Mouse (Mus musculus) ES-E14 (cell line): ENCODE measurements around the gene Bst1. TPM values are rescaled to one million over a fixed set of nuclear protein-coding genes. Genes with fewer than 3 reads are reported as not detected.

Experiments
- DNase-seq: peaks from one replicate; pipeline ENCODE4 v3.0.0-alpha.2; 2013; ENCODE audit warnings: low read depth, low spot score
- H3K27ac ChIP-seq: 2 replicates; pipeline ENCODE4 v1.5.1; 2012; ENCODE audit warnings: low read depth, mild to moderate bottlenecking, low read length, moderate library complexity, mixed read lengths; ENCODE audit not compliant: poor library complexity, insufficient read depth, severe bottlenecking
- H3K36me3 ChIP-seq: 2 replicates; pipeline ENCODE4 v1.6.1; 2012; ENCODE audit warnings: mild to moderate bottlenecking, low read length, moderate library complexity, mixed read lengths; ENCODE audit not compliant: control insufficient read depth, poor library complexity, insufficient read depth, severe bottlenecking
- H3K4me1 ChIP-seq, 2 experiments: fragments of 150-350 bp in 1 of 2; sonication (generic) in 1 of 2; 2 replicates each; pipeline ENCODE4 v1.6.1; 2012; ENCODE audit warnings: low read length in 2 of 2, mild to moderate bottlenecking in 1 of 2, mixed read lengths in 1 of 2; ENCODE audit not compliant: control insufficient read depth in 2 of 2, insufficient read depth in 2 of 2, poor library complexity in 1 of 2
- H3K4me3 ChIP-seq, 2 experiments: fragments of 150-350 bp in 1 of 2; sonication (generic) in 1 of 2; 2 replicates each; pipeline ENCODE4 v1.5.1; 2012; ENCODE audit warnings: low read length in 2 of 2, low read depth in 1 of 2, mild to moderate bottlenecking in 1 of 2, mixed read lengths in 1 of 2; ENCODE audit not compliant: insufficient read depth in 1 of 2, poor library complexity in 1 of 2, severe bottlenecking in 1 of 2
- H3K9ac ChIP-seq: 2 replicates; pipeline ENCODE4 v1.6.1; 2012; ENCODE audit warnings: low read depth, mild to moderate bottlenecking, low read length, mixed read lengths; ENCODE audit not compliant: poor library complexity, insufficient read depth, severe bottlenecking
- H3K9me3 ChIP-seq: fragments of 150-350 bp; sonication (generic); 2 replicates; pipeline ENCODE4 v1.6.1; 2012; ENCODE audit warnings: low read depth, mild to moderate bottlenecking, low read length; ENCODE audit not compliant: control insufficient read depth, insufficient read depth
- CHD2 ChIP-seq: IDR thresholded peaks from 2 replicates; pipeline ENCODE4 v1.6.1; 2014; ENCODE audit warnings: mild to moderate bottlenecking, low read depth, low read length, inconsistent platforms
- HCFC1 ChIP-seq: IDR thresholded peaks from 2 replicates; pipeline ENCODE4 v1.6.1; 2012; ENCODE audit warnings: low read length, inconsistent platforms, borderline replicate concordance; ENCODE audit not compliant: insufficient read depth
- MAFK ChIP-seq: IDR thresholded peaks from 2 replicates; pipeline ENCODE4 v1.6.1; 2014; ENCODE audit warnings: mild to moderate bottlenecking, low read depth, low read length, inconsistent platforms; ENCODE audit not compliant: insufficient read depth
- ZC3H11A ChIP-seq: IDR thresholded peaks from 2 replicates; pipeline ENCODE4 v1.6.1; 2012; ENCODE audit warnings: low read depth, mild to moderate bottlenecking, inconsistent platforms, low read length, borderline replicate concordance
- ZNF384 ChIP-seq: IDR thresholded peaks from 2 replicates; pipeline ENCODE4 v1.6.1; 2012; ENCODE audit warnings: low read depth, low read length, inconsistent platforms
- in situ Hi-C, 2 experiments: fragments of 600-800 bp; cut with MboI; formaldehyde crosslinking; loops; one replicate each; pipeline ENCODE4 v1.15.1; 2025; ENCODE audit warnings: low sequenced_read_pairs in 2 of 2, inconsistent platforms in 1 of 2; ENCODE audit not compliant: unreplicated experiment in 2 of 2
- total RNA-seq: library from RNA; depleted of rRNA; stranded (reverse); fragments of 300-350 nt; gene quantifications from 2 replicates; pipeline ENCODE4 v1.2.3, GENCODE M21; 2012

Gene Bst1
- total RNA-seq, 1 experiment: 1.1 TPM

DNA sequence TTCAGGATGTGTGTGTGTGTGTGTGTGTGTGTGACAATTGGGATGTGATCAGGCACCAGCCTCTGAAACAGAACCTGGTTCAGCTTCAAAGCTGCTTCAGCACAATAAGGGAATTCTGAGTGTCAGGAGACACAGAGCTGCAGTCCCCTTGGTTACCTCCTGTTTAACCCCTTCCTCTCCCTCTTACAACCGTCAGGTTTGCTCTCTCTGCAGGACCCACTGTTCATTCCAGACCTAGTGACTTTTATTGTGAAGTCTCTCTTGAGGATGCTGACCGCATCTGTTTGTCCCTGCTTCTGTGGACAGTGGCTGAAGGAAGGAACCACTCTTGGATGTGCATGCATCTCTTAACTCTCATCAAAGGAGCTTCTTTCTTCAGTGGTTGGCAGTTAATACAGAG lies 27.5 kb downstream of the Bst1 start:
- TF ChIP-seq ZNF384 (no peak), CHD2 (no peak), HCFC1 (no peak), ZC3H11A (no peak), MAFK (no peak)
- H3K4me1 ChIP-seq: 0 out of 4 replicates have a peak, but pooled peaks cover 0 to 2% of the 10 kb centered on the region in 2 experiments
- in situ Hi-C loops: no loop called here
- H3K4me3 ChIP-seq: no peak overlapping the region
- no peak overlapping the region for H3K9ac ChIP-seq
- H3K27ac ChIP-seq: no peak overlapping the region
- DNase-seq: no peak
- H3K9me3 ChIP-seq: no peaks in the 10 kb centered on the region
- H3K36me3 ChIP-seq: no peaks in the 10 kb centered on the region

DNA sequence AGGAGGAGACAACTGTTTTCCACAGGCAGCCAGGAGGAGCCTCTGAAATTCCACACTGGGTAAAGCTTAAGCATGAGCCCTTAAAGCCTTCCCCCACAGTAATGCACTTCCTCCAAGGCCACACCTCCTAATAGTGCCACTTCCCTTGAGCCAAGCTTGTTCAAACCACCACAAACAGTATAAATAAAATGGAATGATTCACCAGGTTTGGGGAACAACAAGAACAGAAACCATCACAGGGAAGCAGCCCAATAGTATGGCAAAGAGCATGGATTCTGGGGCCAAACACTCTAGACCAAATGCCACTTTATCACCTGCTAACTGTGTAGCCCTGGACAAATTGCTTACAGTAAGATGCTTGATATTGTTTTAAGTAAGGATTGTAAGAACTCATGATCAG lies 28.9 kb downstream of the Bst1 start:
- 0 out of 4 replicates have a peak, but pooled peaks cover 0 to under 1% of the 10 kb centered on the region in 2 experiments for H3K4me1 ChIP-seq
- H3K27ac ChIP-seq: no peak overlapping the region
- no peak for DNase-seq
- TF ChIP-seq CHD2: no peak
- no peak overlapping the region for H3K9ac ChIP-seq
- H3K9me3 ChIP-seq: no peaks in the 10 kb centered on the region
- no peaks in the 10 kb centered on the region; the same call in 1 of the 2 replicates for H3K36me3 ChIP-seq
- in situ Hi-C loops: no loop called here
- H3K4me3 ChIP-seq: no peak overlapping the region

DNA sequence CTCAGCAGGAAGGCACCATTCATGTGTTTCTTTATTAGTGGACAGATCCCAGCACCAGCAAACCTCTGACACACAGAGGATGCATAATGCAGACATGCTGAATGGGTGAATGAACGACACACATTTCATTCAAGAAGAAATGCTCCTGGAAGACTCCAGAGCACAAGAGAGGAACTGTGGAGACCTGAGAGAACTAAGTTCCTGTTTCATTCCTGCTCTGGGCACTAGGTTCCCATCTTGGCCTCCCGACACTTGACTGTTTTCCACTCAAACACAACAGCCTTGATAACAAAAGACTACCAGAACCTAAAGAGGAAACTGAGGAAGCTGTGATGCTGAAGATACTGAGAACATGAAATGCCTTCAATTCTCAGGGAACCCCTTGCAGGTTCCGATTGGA lies 29.6 kb downstream of the Bst1 start:
- no peak overlapping the region for H3K27ac ChIP-seq
- no peak overlapping the region for H3K4me3 ChIP-seq
- H3K4me1 ChIP-seq: no peaks in the 10 kb centered on the region
- H3K9me3 ChIP-seq: no peaks in the 10 kb centered on the region
- in situ Hi-C loops: no loop called here
- H3K36me3 ChIP-seq: no peaks in the 10 kb centered on the region; the same call in 1 of the 2 replicates
- DNase-seq: no peak
- TF ChIP-seq ZNF384: no peak
- TF ChIP-seq ZC3H11A: no peak
- no peak for TF ChIP-seq CHD2
- TF ChIP-seq HCFC1: no peak
- no peak for TF ChIP-seq MAFK
- H3K9ac ChIP-seq: no peak overlapping the region

DNA sequence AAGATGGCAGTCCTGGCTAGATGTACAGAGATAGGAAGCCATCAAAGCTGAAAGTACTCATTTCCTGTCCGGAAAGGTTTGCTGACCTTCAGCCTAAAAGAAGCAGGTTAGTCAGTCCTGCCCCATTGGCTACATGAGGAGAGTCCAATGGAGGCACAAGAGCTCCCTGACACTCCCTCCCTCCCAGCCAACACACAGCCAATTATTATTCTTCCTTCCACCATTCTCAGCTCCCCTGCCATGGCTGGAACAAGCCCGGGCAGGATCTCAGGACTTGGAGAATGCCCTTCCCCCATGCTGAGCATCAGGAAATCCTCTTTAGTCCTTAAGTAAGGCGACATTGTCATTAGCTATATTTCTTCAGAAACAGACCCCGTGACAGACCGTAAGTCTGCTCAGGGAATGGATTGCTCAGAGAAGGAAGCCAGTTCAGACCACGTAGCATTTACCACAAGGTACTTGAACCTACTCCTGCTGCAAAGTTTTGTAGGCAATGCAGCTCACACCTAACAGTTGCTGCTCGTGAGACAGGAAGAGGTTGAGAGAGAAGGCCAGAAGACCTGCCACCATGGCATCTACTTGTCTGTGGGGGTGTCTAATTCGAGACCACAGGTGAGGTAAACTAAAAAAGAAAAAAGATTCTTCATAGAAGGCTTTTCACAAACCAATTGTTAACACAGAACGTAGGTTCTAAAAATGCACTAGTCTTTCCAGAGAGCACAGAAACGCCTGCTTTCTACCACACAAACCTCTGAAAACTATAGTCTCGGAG lies 34.6 kb downstream of the Bst1 start:
- Histone ChIP-seq H3K27ac (peak overlapping the region; percentile 82), H3K9me3 (peaks cover 5% of the 10 kb centered on the region; the same call in 1 of the 2 replicates), H3K4me3 (no peak overlapping the region), H3K36me3 (peaks cover 2% of the 10 kb centered on the region; the same call in 1 of the 2 replicates), H3K9ac (no peak overlapping the region), H3K4me1 (no peaks in the 10 kb centered on the region)
- no peak for DNase-seq
- TF ChIP-seq ZC3H11A: no peak
- TF ChIP-seq MAFK: no peak
- TF ChIP-seq ZNF384: no peak
- no peak for TF ChIP-seq HCFC1
- TF ChIP-seq CHD2: no peak
- in situ Hi-C loops: no loop called here
